Mouse (Mus musculus) cerebellum, adult 2 months (tissue): ENCODE data around the gene Cxcl9. TPM values are rescaled to one million over a fixed set of nuclear protein-coding genes. Genes with fewer than 3 reads are reported as not detected.

Source experiments
- DNase-seq, 2 experiments: peaks; one replicate each; pipeline ENCODE4 v3.0.0; 2021
- H3K27ac ChIP-seq: fragments of 200-500 bp; 2 replicates; pipeline ENCODE4 v1.5.1; 2012; ENCODE audit warnings: low read length, control low read depth, inconsistent platforms; ENCODE audit not compliant: insufficient read depth
- H3K27me3 ChIP-seq: fragments of 200-500 bp; 2 replicates; pipeline ENCODE4 v1.6.1; 2012; ENCODE audit warnings: inconsistent platforms, mild to moderate bottlenecking, low read length, moderate library complexity; ENCODE audit not compliant: control insufficient read depth, insufficient read depth
- H3K4me1 ChIP-seq: fragments of 200-500 bp; 2 replicates; pipeline ENCODE4 v1.6.1; 2011; ENCODE audit warnings: low read length; ENCODE audit not compliant: control insufficient read depth, insufficient read depth
- H3K4me3 ChIP-seq: fragments of 200-500 bp; replicated peaks from 2 replicates; pipeline ENCODE3; 2011; ENCODE audit warnings: mild to moderate bottlenecking, low read depth, low read length, control low read depth; ENCODE audit not compliant: insufficient read depth
- CTCF ChIP-seq: fragments of 200-500 bp; IDR thresholded peaks from 2 replicates; pipeline ENCODE4 v1.5.1; 2011; ENCODE audit warnings: low read depth, mild to moderate bottlenecking, control low read depth, low read length, moderate library complexity, borderline replicate concordance; ENCODE audit not compliant: insufficient read depth
- POLR2A ChIP-seq: fragments of 200-500 bp; IDR thresholded peaks from 2 replicates; pipeline ENCODE4 v1.6.1; 2011; ENCODE audit warnings: low read length, control low read depth, borderline replicate concordance; ENCODE audit not compliant: insufficient read depth
- WGBS: fragments of 180-500 bp; shearing (Covaris S2); methylation state at CpG from one replicate; pipeline ENCODE4 v1.1.7; 2018; 5-methylcytosine and 5-hydroxymethylcytosine counted together
- polyA plus RNA-seq: library from polyadenylated mRNA; depleted of rRNA; stranded (reverse); fragments of >200 nt; gene quantifications from 2 replicates; pipeline ENCODE4 v1.2.3, GENCODE M21; 2012; rRNA removed

The Cxcl9 gene
- 0.17 TPM in 1 of 2 replicates, not detected in the other for polyA plus RNA-seq

GRCm38 (mm10) chr5:92327929-92328328 is at the start of gene Cxcl9:
Cxcl9 (minus strand) TSS chr5:92328079.
- 87% methylated on average over 7 of the region's 7 CpGs for WGBS
- Histone ChIP-seq H3K27me3 (no peaks in the 10 kb centered on the region), H3K4me1 (no peaks in the 10 kb centered on the region), H3K4me3 (no peak within 1 kb of the TSS), H3K27ac (no peak within 1 kb of the TSS)
- TF ChIP-seq CTCF: no peak
- TF ChIP-seq POLR2A: no peak
- DNase-seq: no peak

DNA sequence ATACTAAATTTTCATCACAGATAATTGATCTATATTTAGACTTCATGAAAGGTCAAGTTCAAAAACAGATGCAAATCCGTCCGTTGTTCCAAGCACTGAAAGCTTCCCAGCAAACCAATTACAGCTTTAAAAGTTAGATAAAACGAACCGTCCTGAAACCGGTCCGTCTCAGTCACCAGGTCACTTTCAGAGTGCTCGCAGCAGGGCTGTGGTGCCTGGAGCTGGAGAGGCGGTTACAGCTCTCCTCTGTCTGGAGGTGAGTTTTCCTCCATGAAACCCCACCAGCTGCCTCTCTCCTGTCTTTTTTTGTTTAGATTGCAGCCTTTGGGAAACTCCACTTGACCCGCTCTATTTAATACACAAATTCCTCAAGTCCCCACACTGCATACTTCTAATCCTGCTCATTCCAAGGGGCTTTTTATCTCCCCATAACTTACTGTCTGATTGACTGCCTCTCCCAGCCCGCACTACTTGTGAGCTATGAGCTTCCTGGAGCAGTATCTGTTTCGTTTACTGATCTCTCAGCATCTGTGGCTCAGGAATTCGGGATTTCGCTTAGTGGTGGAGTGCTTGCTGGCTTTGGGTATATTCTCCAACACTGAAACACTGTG is 49.0 kb upstream of the Cxcl9 start:
- Histone ChIP-seq H3K27me3 (no peaks in the 10 kb centered on the region), H3K27ac (no peak overlapping the region), H3K4me1 (no peaks in the 10 kb centered on the region), H3K4me3 (no peak overlapping the region)
- WGBS: 73% methylated on average over 13 of the region's 13 CpGs
- DNase-seq: no peak
- no peak for TF ChIP-seq CTCF
- no peak for TF ChIP-seq POLR2A

DNA sequence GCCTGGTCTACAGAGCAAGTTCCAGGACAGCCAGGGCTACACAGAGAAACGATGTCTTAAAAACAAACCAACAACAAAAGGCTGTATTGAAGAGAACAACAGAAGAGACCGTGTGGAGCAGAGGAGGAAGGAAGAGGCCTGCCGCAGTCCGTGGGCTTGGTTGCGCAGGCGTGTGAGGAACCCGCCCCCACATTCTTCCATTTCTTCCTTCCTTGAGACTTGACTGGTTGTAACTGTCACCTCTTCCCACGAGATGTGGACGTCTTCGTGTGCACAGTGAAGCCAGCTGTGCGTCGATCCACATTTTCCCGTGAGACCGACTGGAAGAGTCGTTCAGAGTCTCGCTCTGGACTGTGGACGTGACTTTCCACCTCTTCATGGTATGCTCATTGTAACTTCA is 47.5 kb upstream of the Cxcl9 start:
- 84% methylated on average over 17 of the region's 17 CpGs for WGBS
- no peaks in the 10 kb centered on the region for H3K4me1 ChIP-seq
- no peak for TF ChIP-seq CTCF
- no peak for TF ChIP-seq POLR2A
- DNase-seq: no peak
- H3K27ac ChIP-seq: no peak overlapping the region
- no peak overlapping the region for H3K4me3 ChIP-seq
- no peaks in the 10 kb centered on the region for H3K27me3 ChIP-seq

GRCm38 (mm10) chr5:92374721-92375142 is 46.9 kb upstream of the Cxcl9 start:
- H3K4me3 ChIP-seq: no peak overlapping the region
- no peaks in the 10 kb centered on the region for H3K4me1 ChIP-seq
- no peaks in the 10 kb centered on the region for H3K27me3 ChIP-seq
- H3K27ac ChIP-seq: no peak overlapping the region
- DNase-seq: peak; percentile 45 to 69
- WGBS: 29% methylated on average over 6 of the region's 6 CpGs
- TF ChIP-seq POLR2A (no peak), CTCF (no peak)

DNA sequence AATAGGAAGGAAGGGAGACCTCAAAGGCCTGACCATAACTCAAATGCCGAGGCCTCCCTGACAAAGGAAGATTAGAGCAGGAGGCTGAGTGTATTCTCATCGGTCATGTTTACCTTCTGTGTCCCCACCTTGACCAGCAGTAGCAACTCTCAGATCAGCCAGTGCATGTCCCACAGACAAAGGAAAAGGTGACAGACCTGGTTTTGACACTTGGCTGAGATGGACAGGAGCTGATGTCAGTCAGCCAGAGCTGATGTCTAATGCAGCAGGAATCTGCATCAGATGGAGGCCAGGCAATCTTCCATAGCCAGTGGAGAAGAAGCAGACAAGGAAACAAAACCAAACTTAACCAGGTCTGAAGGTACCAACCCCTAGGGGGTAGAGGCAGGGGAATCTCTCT is 44.7 kb upstream of the Cxcl9 start:
- TF ChIP-seq CTCF (no peak), POLR2A (no peak)
- no peak overlapping the region for H3K4me3 ChIP-seq
- WGBS: 90% methylated on average over 2 of the region's 2 CpGs

DNA sequence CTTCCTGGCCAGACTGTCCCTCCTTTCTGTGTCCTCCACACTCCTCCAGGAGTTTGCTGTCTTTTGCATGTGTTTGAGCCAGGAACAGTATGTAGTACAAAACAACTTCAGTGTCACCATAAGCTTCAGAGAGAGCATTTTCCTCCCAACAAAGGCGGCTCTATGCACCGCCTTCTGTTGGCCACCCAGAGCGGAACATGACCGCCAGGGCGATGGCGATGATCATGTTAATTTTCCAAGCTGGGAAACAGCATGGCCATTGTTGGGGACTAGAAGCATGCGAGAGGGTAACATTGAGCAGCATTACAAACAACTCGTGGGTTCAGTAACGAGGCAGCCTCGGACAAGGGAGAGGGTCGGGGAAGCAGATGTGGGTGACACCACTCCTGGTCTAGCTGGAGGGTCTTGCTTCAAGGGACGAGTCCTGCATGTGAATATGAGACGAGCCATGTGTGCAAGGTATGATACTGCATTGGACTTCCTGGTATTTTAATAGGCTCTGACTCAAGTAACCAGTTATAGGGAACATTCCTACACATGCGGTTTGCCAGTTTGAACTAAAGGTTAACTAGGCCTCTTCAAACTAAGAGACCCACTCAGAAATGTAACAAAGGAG is 43.6 kb upstream of the Cxcl9 start:
- Histone ChIP-seq H3K27ac (no peak overlapping the region), H3K27me3 (no peaks in the 10 kb centered on the region), H3K4me3 (no peak overlapping the region), H3K4me1 (peaks cover 16% of the 10 kb centered on the region; the same call in 1 of the 2 replicates)
- DNase-seq: no peak
- 75% methylated on average over 14 of the region's 14 CpGs for WGBS
- TF ChIP-seq CTCF: no peak
- no peak for TF ChIP-seq POLR2A

More for the DNA sequence above, 44.7 kb upstream of the Cxcl9 start:
- Histone ChIP-seq H3K27ac (no peak overlapping the region), H3K27me3 (no peaks in the 10 kb centered on the region), H3K4me1 (peaks cover 16% of the 10 kb centered on the region; the same call in 1 of the 2 replicates)
- no peak for DNase-seq

DNA sequence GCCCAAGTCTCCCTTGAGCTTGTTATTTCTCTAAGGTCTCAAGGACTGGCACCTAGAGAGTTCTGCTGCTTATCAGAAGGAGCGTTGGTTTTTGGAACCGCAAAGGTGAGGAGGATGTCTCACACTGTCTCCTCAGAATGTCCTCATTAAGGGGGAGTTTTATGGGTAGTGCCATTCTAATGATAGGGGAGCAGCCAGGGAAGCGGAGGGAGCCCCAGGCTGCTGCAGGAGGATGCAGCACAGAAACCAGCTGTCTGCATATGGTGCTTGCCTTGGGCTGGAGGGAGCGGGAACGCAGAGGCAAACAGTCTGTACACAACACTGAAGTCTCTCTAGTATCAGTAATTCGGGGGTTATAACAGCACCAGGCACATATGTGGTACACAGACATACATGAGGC is 43.0 kb upstream of the Cxcl9 start:
- Histone ChIP-seq H3K27ac (no peak overlapping the region), H3K27me3 (no peaks in the 10 kb centered on the region), H3K4me1 (peaks cover 16% of the 10 kb centered on the region; the same call in 1 of the 2 replicates), H3K4me3 (no peak overlapping the region)
- 88% methylated on average over 6 of the region's 6 CpGs for WGBS
- TF ChIP-seq POLR2A (no peak), CTCF (no peak)
- DNase-seq: no peak

DNA sequence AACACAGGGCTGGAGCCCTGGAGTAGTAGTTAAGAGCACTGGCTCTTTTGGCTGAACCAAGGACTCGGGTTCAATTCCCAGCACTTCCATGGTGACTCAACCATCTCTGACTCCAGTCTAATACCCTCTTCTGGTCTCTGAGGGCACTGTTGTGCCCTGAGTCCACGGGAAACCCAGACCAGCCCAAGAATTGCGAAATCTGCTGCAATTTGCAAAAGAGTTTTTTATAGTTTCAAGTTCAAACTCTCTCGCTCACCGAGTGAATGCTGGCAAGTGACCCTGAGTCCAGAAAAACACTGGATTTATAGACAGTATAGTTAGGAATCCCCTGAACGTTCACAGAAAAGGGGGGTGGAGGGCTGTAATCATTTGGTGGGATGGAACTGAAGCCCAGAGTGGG is 42.5 kb upstream of the Cxcl9 start:
- no peak overlapping the region for H3K27ac ChIP-seq
- TF ChIP-seq POLR2A: no peak
- no peak for TF ChIP-seq CTCF
- DNase-seq: no peak
- 88% methylated on average over 6 of the region's 6 CpGs for WGBS
- no peak overlapping the region for H3K4me3 ChIP-seq
- no peaks in the 10 kb centered on the region for H3K27me3 ChIP-seq
- peaks cover 16% of the 10 kb centered on the region; the same call in 1 of the 2 replicates for H3K4me1 ChIP-seq
